Mouse (Mus musculus) megakaryocyte, embryonic 14.5 days (primary cell): ENCODE results near the gene Sema6b.

ENCODE experiments used
- FLI1 ChIP-seq: IDR thresholded peaks from 2 replicates; pipeline ENCODE4 v1.6.1; 2012; ENCODE audit warnings: low read length, inconsistent platforms, mixed read lengths
- GATA1 ChIP-seq: IDR thresholded peaks from 3 replicates; pipeline ENCODE4 v1.6.1; 2012; ENCODE audit warnings: mixed read lengths, low read length, inconsistent platforms, borderline replicate concordance

DNA sequence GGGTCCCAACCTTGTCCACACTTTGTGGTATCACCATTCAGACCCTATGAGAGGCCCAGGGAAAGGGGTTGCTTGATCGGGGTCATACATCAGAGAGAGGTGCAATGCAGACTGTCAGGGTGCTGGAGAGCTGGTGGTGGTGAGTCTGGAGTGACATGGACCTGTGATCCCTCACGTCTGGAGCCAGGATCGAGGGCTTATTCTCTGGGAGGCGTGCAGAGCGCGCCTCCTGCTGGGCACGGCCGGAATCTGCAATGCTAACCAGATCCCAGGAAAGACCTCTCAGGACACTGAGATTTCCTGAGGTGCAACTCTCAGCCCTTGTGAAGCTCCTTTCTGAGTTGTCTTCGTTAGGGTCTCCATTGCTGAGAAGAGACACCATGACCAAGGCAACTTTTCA lies 19.6 kb upstream of the Sema6b start:
- TF ChIP-seq GATA1 (no peak), FLI1 (no peak)
